Mouse (Mus musculus): Measurements from ENCODE around the gene Ift81.

GRCm38 (mm10) chr5:122653112-122653445 is 38.8 kb upstream of the Ift81 start:
- TF ChIP-seq POLR2A (IDR thresholded peaks at IDR 0.05; ENCODE audit: insufficient read length, low read depth) (no peak), MYOD1 (IDR thresholded peaks at IDR 0.05; ENCODE audit: control insufficient read depth in 1 of 3, insufficient read length in 2 of 3, low read depth in 2 of 3) (no peak), MAX (IDR thresholded peaks at IDR 0.05; ENCODE audit: low read depth) (no peak), E2F4 (IDR thresholded peaks at IDR 0.05; ENCODE audit: insufficient read depth) (no peak), USF1 (IDR thresholded peaks at IDR 0.05; ENCODE audit: low read depth) (no peak), MYOG (IDR thresholded peaks at IDR 0.05; ENCODE audit: control insufficient read depth in 1 of 3, insufficient read depth in 1 of 3, insufficient read length in 2 of 3, low read depth in 2 of 3) (no peak), TCF12 (IDR thresholded peaks at IDR 0.05; ENCODE audit: insufficient read depth, poor library complexity, severe bottlenecking) (no peak), REST (IDR thresholded peaks at IDR 0.05; ENCODE audit: insufficient read depth, insufficient read length) (no peak)
